Mouse (Mus musculus): ENCODE measurements around the gene Defb29. TPM values are rescaled to one million over a fixed set of nuclear protein-coding genes. Genes with fewer than 3 reads are reported as not detected.

Defb29 gene
- polyA plus RNA-seq, 1 experiment from 2014 or later, result not detected

GRCm38 (mm10) chr2:152500204-152500862 lies 39.6 kb downstream of the Defb29 start:
- Histone ChIP-seq H3K9me3 (replicated peaks) (no peaks in the 10 kb centered on the region), H3K4me1 (replicated peaks) (0 out of 2 replicates have a peak, but pooled peaks cover 5% of the 10 kb centered on the region), H3K4me3 (no peak overlapping the region), H3K27me3 (no peaks in the 10 kb centered on the region), H3K9ac (no peak overlapping the region), H3K36me3 (no peaks in the 10 kb centered on the region), H3K4me2 (no peak overlapping the region), H3K27ac (no peak overlapping the region)
- WGBS, result 48% methylated on average over 7 of the region's 7 CpGs
- ATAC-seq (replicated peaks; ENCODE audit: insufficient number of reproducible peaks, insufficient read depth, low FRiP score, low read depth), result no peak

- H3K4me2 ChIP-seq, result no peak overlapping the region
- no peaks in the 10 kb centered on the region for H3K27me3 ChIP-seq
- no peaks in the 10 kb centered on the region for H3K36me3 ChIP-seq
- no peak overlapping the region for H3K4me3 ChIP-seq
- ATAC-seq (replicated peaks; ENCODE audit: insufficient number of reproducible peaks, insufficient read depth, low FRiP score, low read depth), result no peak
- H3K4me1 ChIP-seq (replicated peaks), result 0 out of 2 replicates have a peak, but pooled peaks cover 5% of the 10 kb centered on the region
- no peaks in the 10 kb centered on the region for H3K9me3 ChIP-seq (replicated peaks)
- 64% methylated on average over 6 of the region's 6 CpGs for WGBS
- no peak overlapping the region for H3K9ac ChIP-seq
- no peak overlapping the region for H3K27ac ChIP-seq
These were observed 41.9 kb downstream of the Defb29 start for GRCm38 (mm10) chr2:152498020-152498419.

GRCm38 (mm10) chr2:152493151-152493550 lies 46.7 kb downstream of the Defb29 start:
- H3K4me1 ChIP-seq (replicated peaks), result no peaks in the 10 kb centered on the region
- no peaks in the 10 kb centered on the region for H3K27me3 ChIP-seq
- no peak overlapping the region for H3K9ac ChIP-seq
- H3K36me3 ChIP-seq, result no peaks in the 10 kb centered on the region
- no peak for ATAC-seq (replicated peaks; ENCODE audit: insufficient number of reproducible peaks, insufficient read depth, low FRiP score, low read depth)
- no peaks in the 10 kb centered on the region for H3K9me3 ChIP-seq (replicated peaks)
- no peak overlapping the region for H3K4me2 ChIP-seq
- no peak overlapping the region for H3K27ac ChIP-seq
- WGBS, result 70% methylated on average over 6 of the region's 6 CpGs
- H3K4me3 ChIP-seq, result no peak overlapping the region

GRCm38 (mm10) chr2:152490038-152490437 lies 49.9 kb downstream of the Defb29 start, which contains the start of gene Defb22:
Gene Defb22 (minus strand): TSS chr2:152490138.
- no peak for ATAC-seq (replicated peaks; ENCODE audit: insufficient number of reproducible peaks, insufficient read depth, low FRiP score, low read depth)
- Histone ChIP-seq H3K27me3 (no peaks in the 10 kb centered on the region), H3K36me3 (no peaks in the 10 kb centered on the region), H3K9me3 (replicated peaks) (no peaks in the 10 kb centered on the region), H3K9ac (no peak within 1 kb of the TSS), H3K4me3 (no peak within 1 kb of the TSS), H3K27ac (no peak within 1 kb of the TSS), H3K4me2 (no peak within 1 kb of the TSS), H3K4me1 (replicated peaks) (no peaks in the 10 kb centered on the region)

Other genes with a start within 250 kb of the Defb29 start
- gene Tbc1d20, start 246.3 kb downstream of the Defb29 start, polyA plus RNA-seq (2015; fragmentation: Nextera tagmentation; extraction: Ambion mirVana), result 28.8 and 35.4 TPM in 2 replicates
- gene Rbck1, start 207.4 kb downstream of the Defb29 start, polyA plus RNA-seq (2015; fragmentation: Nextera tagmentation; extraction: Ambion mirVana), result 54.3 and 79.1 TPM in 2 replicates
- gene Trib3, start 196.1 kb downstream of the Defb29 start, polyA plus RNA-seq (2015; fragmentation: Nextera tagmentation; extraction: Ambion mirVana), result 2.9 and 3.1 TPM in 2 replicates
- 1.6 and 2.1 TPM in 2 replicates for gene Nrsn2, start 163.5 kb downstream of the Defb29 start, polyA plus RNA-seq (2015; fragmentation: Nextera tagmentation; extraction: Ambion mirVana)
- gene Sox12, start 142.0 kb downstream of the Defb29 start, polyA plus RNA-seq (2015; fragmentation: Nextera tagmentation; extraction: Ambion mirVana), result 6.5 and 7.0 TPM in 2 replicates
- gene Zcchc3, start 125.1 kb downstream of the Defb29 start, polyA plus RNA-seq (2015; fragmentation: Nextera tagmentation; extraction: Ambion mirVana), result 30.8 and 31.7 TPM in 2 replicates
- 2.0 and 2.4 TPM in 2 replicates for gene 6820408C15Rik, start 124.5 kb downstream of the Defb29 start, polyA plus RNA-seq (2015; fragmentation: Nextera tagmentation; extraction: Ambion mirVana)
- gene Defb23, start 75.5 kb downstream of the Defb29 start, polyA plus RNA-seq (2015; fragmentation: Nextera tagmentation; extraction: Ambion mirVana), result not detected in 2 replicates
- gene Defb20, start 63.0 kb downstream of the Defb29 start, polyA plus RNA-seq (2015; fragmentation: Nextera tagmentation; extraction: Ambion mirVana), result not detected in 2 replicates
- gene Defb22, start 50.0 kb downstream of the Defb29 start, polyA plus RNA-seq (2015; fragmentation: Nextera tagmentation; extraction: Ambion mirVana), result not detected in 2 replicates
- gene Defb26, start 28.4 kb downstream of the Defb29 start, polyA plus RNA-seq (2015; fragmentation: Nextera tagmentation; extraction: Ambion mirVana), result not detected in 2 replicates
- not detected in 2 replicates for gene Defb28, start 21.8 kb downstream of the Defb29 start, polyA plus RNA-seq (2015; fragmentation: Nextera tagmentation; extraction: Ambion mirVana)
- not detected in 2 replicates for gene Gm17416, start 29.2 kb upstream of the Defb29 start, polyA plus RNA-seq (2015; fragmentation: Nextera tagmentation; extraction: Ambion mirVana)
- gene Defb21, start 32.6 kb upstream of the Defb29 start, polyA plus RNA-seq (2015; fragmentation: Nextera tagmentation; extraction: Ambion mirVana), result not detected in 2 replicates
- 0.57 and 0.88 TPM in 2 replicates for gene Defb19, start 40.2 kb upstream of the Defb29 start, polyA plus RNA-seq (2015; fragmentation: Nextera tagmentation; extraction: Ambion mirVana)
- not detected in 2 replicates for gene Defb45, start 59.3 kb upstream of the Defb29 start, polyA plus RNA-seq (2015; fragmentation: Nextera tagmentation; extraction: Ambion mirVana)
- not detected in 2 replicates for gene Defb36, start 64.2 kb upstream of the Defb29 start, polyA plus RNA-seq (2015; fragmentation: Nextera tagmentation; extraction: Ambion mirVana)
- gene Defb25, start 83.0 kb upstream of the Defb29 start, polyA plus RNA-seq (2015; fragmentation: Nextera tagmentation; extraction: Ambion mirVana), result 0.77 and 0.86 TPM in 2 replicates
- gene Rem1, start 86.9 kb upstream of the Defb29 start, polyA plus RNA-seq (2015; fragmentation: Nextera tagmentation; extraction: Ambion mirVana), result 12.1 and 12.7 TPM in 2 replicates
- 70.6 and 86.1 TPM in 2 replicates for gene H13, start 129.4 kb upstream of the Defb29 start, polyA plus RNA-seq (2015; fragmentation: Nextera tagmentation; extraction: Ambion mirVana)
- 18.9 and 20.3 TPM in 2 replicates for gene Mcts2, start 146.9 kb upstream of the Defb29 start, polyA plus RNA-seq (2015; fragmentation: Nextera tagmentation; extraction: Ambion mirVana)
- gene Id1, start 196.2 kb upstream of the Defb29 start, polyA plus RNA-seq (2015; fragmentation: Nextera tagmentation; extraction: Ambion mirVana), result 61.9 and 63.1 TPM in 2 replicates
- gene Cox4i2, start 214.1 kb upstream of the Defb29 start, polyA plus RNA-seq (2015; fragmentation: Nextera tagmentation; extraction: Ambion mirVana), result 20.8 and 24.2 TPM in 2 replicates

Data from heart, embryonic 15.5 days (tissue).